Mouse (Mus musculus): ENCODE results near the gene Gm13871.
"Not testable (repeated sequence)": the region's sequence is repeated elsewhere in the genome, so short reads cannot be mapped to it uniquely, and the experiment has no call there.

The Gm13871 gene

DNA sequence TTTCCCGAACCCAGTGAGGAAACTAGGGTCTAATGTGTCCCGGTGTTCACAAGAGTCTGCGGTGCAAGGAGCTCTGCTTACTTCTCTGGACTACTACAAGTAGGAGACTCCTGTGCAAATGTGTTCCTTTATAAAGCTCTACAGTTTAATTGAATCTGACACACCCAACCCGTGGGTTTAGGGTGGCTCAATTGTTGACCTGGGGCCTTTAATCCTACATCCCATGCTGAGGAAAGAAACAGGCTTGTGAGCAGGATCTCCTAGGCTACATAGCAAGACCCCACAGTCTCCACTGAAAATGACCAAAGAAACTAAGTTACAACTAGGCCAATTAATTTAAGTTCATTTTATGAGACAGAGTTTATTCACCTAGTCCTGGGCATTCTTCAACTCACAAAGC lies at the start of gene Gm13871:
Gene Gm13871 (minus strand): TSS at position 101 of the 400 bp plus-strand sequence.
- DNase-seq (ENCODE audit: low spot score): not testable (repeated sequence)

- no peak for DNase-seq (ENCODE audit: low spot score)
Observed at GRCm38 (mm10) chr4:73950375-73950896, 44.7 kb upstream of the Gm13871 start, which contains the start of gene 2310002L09Rik. Gene 2310002L09Rik (minus strand): TSS chr4:73950846.

DNA sequence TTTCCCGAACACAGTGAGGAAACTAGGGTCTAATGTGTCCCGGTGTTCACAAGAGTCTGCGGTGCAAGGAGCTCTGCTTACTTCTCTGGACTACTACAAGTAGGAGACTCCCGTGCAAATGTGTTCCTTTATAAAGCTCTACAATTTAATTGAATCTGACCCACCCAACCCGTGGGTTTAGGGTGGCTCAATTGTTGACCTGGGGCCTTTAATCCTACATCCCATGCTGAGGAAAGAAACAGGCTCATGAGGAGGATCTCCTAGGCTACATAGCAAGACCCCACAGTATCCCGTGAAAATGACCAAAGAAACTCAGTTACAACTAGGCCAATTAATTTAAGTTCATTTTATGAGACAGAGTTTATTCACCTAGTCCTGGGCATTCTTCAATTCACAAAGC lies 14.9 kb upstream of the Gm13871 start, which contains the start of gene Gm11756:
Gene Gm11756 (minus strand): TSS at position 101 of the 400 bp plus-strand sequence.
- not testable (repeated sequence) for DNase-seq (ENCODE audit: low spot score)

GRCm38 (mm10) chr4:73891012-73891411 lies 14.7 kb downstream of the Gm13871 start, which contains the start of gene Gm11757:
Gene Gm11757 (minus strand): TSS chr4:73891112.
- not testable (repeated sequence) for DNase-seq (ENCODE audit: low spot score)

GRCm38 (mm10) chr4:73876166-73876565 lies 29.6 kb downstream of the Gm13871 start, which contains the start of gene Gm11758:
Gene Gm11758 (minus strand): TSS chr4:73876266.
- DNase-seq (ENCODE audit: low spot score): not testable (repeated sequence)
